Mouse (Mus musculus): ENCODE measurements around the gene Tnr.

The Tnr gene

GRCm38 (mm10) chr1:159869619-159870441 is 346.3 kb downstream of the Tnr start:
- no peak for DNase-seq (ENCODE audit: low spot score in 2 of 2)

GRCm38 (mm10) chr1:159872866-159873265 is 349.3 kb downstream of the Tnr start:
- no peak for DNase-seq (ENCODE audit: low spot score in 2 of 2)

- DNase-seq (ENCODE audit: low spot score in 2 of 2) = no peak
Observed at GRCm38 (mm10) chr1:159878681-159879080, 355.1 kb downstream of the Tnr start.

- DNase-seq (ENCODE audit: low spot score in 2 of 2) = no peak
Observed at GRCm38 (mm10) chr1:159879866-159880265, 356.3 kb downstream of the Tnr start.

GRCm38 (mm10) chr1:159885476-159885875 is 361.9 kb downstream of the Tnr start:
- no peak for DNase-seq (ENCODE audit: low spot score in 2 of 2)

- DNase-seq (ENCODE audit: low spot score in 2 of 2) = no peak
Observed at GRCm38 (mm10) chr1:159888611-159889010, 365.0 kb downstream of the Tnr start.

GRCm38 (mm10) chr1:159889012-159889765 is 365.6 kb downstream of the Tnr start:
- no peak for DNase-seq (ENCODE audit: low spot score in 2 of 2)

- DNase-seq (ENCODE audit: low spot score in 2 of 2) = no peak
Observed at GRCm38 (mm10) chr1:159890524-159890923, 367.0 kb downstream of the Tnr start.

- no peak for DNase-seq (ENCODE audit: low spot score in 2 of 2)
Observed at GRCm38 (mm10) chr1:159895094-159895493, 371.5 kb downstream of the Tnr start.

- DNase-seq (ENCODE audit: low spot score in 2 of 2) = no peak
Observed at GRCm38 (mm10) chr1:159899991-159900390, 376.4 kb downstream of the Tnr start.

- no peak for DNase-seq (ENCODE audit: low spot score in 2 of 2)
Observed at GRCm38 (mm10) chr1:159900639-159901038, 377.1 kb downstream of the Tnr start.

- DNase-seq (ENCODE audit: low spot score in 2 of 2) = no peak
Observed at GRCm38 (mm10) chr1:159901366-159902119, 378.0 kb downstream of the Tnr start.

GRCm38 (mm10) chr1:159902120-159902497 is 378.5 kb downstream of the Tnr start:
- no peak for DNase-seq (ENCODE audit: low spot score in 2 of 2)

GRCm38 (mm10) chr1:159911006-159911405 is 387.4 kb downstream of the Tnr start:
- no peak for DNase-seq (ENCODE audit: low spot score in 2 of 2)

- no peak for DNase-seq (ENCODE audit: low spot score in 2 of 2)
Observed at GRCm38 (mm10) chr1:159914726-159915125, 391.2 kb downstream of the Tnr start.

GRCm38 (mm10) chr1:159920571-159920970 is 397.0 kb downstream of the Tnr start:
- no peak for DNase-seq (ENCODE audit: low spot score in 2 of 2)

GRCm38 (mm10) chr1:159923010-159923409 is 399.4 kb downstream of the Tnr start:
- DNase-seq (ENCODE audit: low spot score in 2 of 2) = no peak

- no peak for DNase-seq (ENCODE audit: low spot score in 2 of 2)
Observed at GRCm38 (mm10) chr1:159924105-159924504, 400.5 kb downstream of the Tnr start.

GRCm38 (mm10) chr1:159924684-159925083 is 401.1 kb downstream of the Tnr start:
- DNase-seq (ENCODE audit: low spot score in 2 of 2) = no peak

- no peak for DNase-seq (ENCODE audit: low spot score in 2 of 2)
Observed at GRCm38 (mm10) chr1:159928681-159929335, 405.2 kb downstream of the Tnr start.

GRCm38 (mm10) chr1:159932092-159932491 is 408.5 kb downstream of the Tnr start:
- no peak for DNase-seq (ENCODE audit: low spot score in 2 of 2)

- no peak for DNase-seq (ENCODE audit: low spot score in 2 of 2)
Observed at GRCm38 (mm10) chr1:159932598-159932997, 409.0 kb downstream of the Tnr start.
